Mouse (Mus musculus) thymus, postnatal 0 days (tissue): Measurements from ENCODE around the gene Arhgef12. TPM values are rescaled to one million over a fixed set of nuclear protein-coding genes. Genes with fewer than 3 reads are reported as not detected.
"Not testable (repeated sequence)": the region's sequence is repeated elsewhere in the genome, so short reads cannot be mapped to it uniquely, and the experiment has no call there.

Experiments
- DNase-seq: peaks from one replicate; pipeline ENCODE4 v3.0.0-alpha.2; 2015; ENCODE audit warnings: low spot score
- polyA plus RNA-seq: library from polyadenylated mRNA; unstranded; fragments of >200 nt; fragmentation: Nextera tagmentation; extraction: Ambion mirVana; gene quantifications from 2 replicates; pipeline ENCODE4 v1.2.1, GENCODE M21; 2015

The Arhgef12 gene
- polyA plus RNA-seq, 1 experiment from 2014 or later: 3.1 TPM

DNA sequence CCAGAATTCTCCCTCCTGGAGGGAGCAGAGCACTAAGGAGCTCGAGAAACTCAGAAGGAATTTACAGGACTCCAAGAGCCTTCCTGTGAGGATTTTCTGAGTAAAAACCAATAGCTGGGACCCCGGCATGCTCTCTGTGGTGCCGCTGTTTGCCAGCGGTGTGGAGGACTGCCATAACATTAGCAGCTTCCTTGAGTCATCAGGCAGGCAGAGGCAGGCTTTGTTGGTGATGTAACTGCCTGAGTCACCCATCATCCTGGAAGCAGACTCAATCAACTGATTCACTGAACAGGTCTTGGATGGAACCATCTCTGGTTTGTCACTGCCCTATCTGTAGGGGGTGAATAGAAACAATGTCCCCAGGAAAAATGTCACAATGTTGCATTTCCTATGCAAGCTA lies 96.0 kb downstream of the Arhgef12 start:
- no peak for DNase-seq

DNA sequence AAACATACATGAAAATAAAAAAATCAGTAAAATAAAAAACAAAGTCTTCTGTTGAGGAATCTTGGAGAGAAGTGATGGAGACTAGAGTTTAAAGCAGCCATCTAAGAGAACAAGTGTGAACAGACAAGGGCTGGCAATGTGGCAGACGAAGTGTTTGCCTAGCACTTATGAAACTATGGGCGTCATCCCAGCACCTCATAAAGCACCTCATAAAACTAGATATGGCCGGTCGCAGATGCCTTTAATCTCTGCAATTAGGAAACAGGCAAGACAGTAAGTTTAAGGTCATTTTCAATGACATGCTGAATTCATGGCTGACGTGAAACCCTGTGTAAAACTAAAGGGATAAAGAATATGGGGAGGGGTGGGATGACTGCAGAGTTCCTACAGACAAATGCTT lies 103.2 kb downstream of the Arhgef12 start:
- DNase-seq: no peak

DNA sequence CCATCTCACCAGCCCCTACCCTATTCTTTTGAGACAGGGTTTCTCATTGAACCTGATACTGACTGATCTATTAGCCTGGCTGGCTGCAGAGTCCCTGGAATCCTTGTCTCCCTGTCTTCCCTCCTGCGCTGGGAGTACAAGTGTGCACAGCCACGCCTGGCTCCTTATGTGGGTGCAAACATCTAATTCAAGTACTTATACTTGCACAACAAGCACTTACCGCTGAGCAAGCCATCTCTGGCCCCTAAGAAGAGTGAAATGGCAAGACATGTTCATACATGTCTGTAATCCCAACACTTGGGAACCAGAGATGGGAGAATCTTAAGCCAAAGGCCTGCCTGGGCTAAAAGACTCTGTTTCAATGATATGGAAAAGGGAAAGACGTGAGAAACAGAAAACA lies 104.0 kb downstream of the Arhgef12 start:
- no peak for DNase-seq

DNA sequence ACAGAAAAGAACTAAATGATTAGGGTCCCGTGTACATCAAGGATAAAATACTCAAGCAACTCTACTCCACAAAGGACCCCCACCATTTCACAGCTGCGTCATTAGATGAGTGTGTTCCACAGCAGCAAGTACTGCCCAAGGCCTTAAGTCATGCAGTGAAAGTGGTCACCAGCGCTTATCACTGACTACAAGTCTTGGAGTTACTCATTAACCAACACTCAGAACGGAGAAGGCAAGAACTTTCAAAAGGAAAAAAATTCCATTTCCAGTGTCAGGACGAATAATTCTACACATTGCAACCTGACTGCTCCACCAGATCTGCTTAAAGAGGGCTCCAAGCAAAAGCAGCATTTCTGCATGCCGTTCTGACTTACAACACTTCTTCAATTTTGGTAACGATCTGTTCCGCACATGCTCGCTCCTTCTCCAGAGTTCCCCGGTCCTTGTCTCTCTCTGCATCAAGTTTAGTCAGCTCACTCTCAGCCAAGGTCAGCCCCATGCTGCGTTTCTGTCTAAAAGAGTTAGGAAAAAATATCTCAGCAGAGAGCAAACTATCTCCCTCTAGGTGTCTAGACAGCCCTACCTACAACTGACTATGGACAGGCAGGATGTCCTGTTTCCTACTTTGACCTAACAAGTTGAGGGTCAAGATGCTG lies 106.3 kb downstream of the Arhgef12 start:
- DNase-seq: no peak

DNA sequence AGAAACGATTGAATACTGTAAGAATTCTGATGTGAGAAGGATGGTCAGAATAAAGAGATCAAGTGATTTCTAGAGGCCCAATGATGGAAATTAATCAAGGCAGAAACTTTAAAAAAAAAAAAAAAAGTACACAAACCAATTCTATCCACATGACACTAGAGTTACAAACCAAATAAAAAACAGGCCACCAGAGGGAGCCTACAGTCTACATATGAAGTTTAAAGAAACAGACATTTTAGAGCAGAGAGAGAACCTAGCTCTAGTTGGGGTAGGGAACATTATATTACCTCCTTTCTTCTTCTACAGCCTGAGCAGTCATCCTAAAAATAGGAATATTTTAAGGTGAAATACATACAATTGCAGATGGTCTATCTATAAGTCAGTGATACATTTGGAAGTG lies 107.0 kb downstream of the Arhgef12 start:
- peak; percentile 29 for DNase-seq

DNA sequence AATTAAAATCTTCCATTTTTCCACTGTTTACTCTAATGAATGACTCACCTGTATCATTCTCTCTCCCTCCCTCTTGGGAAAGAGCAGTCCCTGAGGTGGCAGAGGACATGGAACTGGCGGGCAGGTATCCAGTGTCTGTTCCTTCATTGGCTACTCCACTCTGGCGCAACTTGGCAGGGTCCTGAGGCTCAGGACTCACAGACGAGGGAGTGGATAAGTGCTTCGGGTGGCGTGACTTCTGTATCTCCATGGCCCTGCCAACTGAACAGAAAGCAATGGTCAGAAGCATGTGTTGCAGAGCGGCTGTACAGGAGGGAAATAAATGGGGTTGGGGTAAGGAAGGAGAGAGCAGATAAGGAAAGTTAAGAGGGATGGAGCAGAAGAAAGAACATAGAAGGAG lies 109.5 kb downstream of the Arhgef12 start:
- no peak for DNase-seq

DNA sequence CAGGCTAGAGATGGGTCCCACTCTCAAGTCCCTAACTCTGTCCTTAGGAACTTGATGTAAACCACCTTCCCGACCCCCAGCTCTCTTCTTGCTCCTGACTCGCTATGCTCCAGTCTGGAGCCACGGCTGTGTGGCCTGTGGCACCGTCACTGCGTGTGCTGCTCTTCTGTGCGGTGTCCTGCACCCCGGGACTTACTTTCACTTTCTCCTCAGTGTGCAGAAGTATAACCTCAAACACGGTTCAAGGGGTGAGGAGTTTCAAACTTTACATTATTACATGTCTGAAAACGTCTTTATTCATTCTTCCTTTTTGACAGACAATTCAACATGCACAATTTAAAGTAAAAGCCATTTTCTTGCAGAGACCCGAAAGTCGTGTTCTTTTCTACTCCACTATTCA lies 111.7 kb downstream of the Arhgef12 start:
- DNase-seq: no peak

DNA sequence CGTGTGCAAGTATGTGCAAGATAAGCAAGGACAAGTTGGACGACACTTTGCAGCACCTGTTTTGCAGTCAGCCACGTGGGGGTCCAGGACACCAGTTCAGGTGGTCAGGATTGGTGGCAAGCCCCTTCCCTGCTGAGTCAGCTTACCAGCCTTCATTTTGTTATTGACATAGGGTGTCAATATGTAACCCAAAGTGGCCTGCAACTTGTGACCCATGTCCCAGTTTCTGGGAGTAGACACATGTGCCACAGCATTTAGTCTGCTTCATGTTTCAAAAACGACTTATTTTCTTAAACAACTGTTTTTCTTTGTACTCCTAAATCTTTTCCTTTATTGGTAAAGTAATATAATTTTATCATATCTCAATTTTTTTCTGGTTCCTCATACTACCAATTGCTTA lies 112.3 kb downstream of the Arhgef12 start:
- DNase-seq: no peak

DNA sequence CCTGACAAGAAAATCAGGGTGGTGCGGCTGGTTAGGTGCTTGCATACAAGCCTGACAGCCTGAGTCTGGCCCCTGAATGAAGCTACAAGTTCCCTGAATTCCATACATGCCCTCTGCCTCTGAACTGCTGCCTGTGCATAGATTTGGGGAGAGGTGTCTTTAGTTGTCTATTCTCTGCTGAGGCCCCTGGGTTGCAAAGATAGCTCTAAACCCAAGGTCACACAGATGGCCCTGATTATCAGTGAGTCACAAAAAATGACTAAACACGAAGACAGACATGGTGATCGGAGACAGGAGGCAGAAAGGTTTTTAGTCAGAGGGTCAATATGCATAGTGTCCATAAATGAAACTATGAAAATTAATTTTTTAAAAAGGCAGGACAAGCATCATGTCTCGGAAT lies 113.4 kb downstream of the Arhgef12 start:
- DNase-seq: no peak

DNA sequence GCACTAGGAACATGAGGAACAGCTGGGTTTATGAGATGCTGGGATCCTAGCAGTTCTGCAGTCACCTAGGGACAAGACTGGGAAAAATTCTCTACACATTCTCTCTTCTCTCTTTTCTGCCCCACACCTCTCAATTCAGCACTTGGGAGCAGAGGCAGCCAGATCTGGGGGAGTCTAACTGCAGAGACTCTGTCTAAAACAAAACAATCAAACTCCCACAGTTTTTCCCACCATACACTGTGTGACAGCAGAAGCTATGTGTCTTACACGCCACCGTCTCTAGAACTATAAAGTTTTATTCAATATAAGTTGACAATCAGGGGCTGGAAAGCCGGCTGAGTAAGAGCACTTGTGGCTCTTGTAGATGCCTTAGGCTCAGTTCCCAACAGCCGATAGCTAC lies 119.1 kb downstream of the Arhgef12 start:
- DNase-seq: no peak

DNA sequence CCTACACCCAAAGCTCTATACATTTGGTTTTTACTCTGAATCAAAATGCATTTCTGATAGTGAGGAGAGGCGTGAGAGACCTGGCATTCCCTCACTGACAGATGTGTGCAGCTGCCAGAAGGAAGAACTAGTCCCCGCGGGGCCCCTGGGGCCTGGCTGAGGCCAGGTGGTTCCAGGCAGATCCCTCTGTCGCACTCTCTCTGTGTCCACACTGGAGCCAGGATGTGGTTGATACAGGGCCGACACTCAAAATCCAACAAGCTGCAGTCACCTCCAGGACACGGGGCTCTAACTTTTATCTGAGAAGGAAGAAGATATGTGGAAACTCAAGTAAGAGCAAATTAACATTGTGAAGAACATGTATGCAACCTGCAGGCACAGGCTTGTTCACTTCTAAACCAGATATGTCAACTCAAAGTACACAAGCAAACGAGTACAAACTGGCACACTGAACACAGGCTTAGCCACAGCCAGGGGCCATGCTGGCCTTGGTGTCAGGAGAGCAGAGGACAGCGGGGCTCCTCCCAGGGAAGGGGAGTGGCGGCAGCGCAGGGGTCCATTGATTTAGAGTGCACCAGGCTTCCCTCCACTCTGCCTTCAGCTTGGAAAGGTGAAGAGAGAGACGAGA lies 138.0 kb downstream of the Arhgef12 start:
- DNase-seq: no peak

DNA sequence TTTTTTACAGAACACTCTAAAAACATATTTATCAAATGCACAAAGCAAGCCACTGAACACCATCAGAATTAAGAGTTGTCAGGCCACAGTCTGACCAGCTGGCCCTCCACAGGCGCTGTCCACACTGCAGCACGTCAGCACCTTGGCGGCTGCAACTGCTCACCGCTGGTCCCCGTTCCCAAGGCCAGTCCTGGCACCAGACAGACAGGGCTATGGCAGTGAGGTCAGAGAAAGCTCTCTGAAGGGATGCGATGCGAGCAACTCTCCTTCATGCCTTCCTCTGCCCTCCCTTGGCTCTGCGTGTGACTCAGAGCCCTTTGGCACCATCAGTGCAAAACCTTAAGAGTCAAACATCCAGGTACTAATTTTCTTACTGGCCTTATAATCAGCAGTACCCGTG lies 139.3 kb downstream of the Arhgef12 start:
- DNase-seq: no peak

DNA sequence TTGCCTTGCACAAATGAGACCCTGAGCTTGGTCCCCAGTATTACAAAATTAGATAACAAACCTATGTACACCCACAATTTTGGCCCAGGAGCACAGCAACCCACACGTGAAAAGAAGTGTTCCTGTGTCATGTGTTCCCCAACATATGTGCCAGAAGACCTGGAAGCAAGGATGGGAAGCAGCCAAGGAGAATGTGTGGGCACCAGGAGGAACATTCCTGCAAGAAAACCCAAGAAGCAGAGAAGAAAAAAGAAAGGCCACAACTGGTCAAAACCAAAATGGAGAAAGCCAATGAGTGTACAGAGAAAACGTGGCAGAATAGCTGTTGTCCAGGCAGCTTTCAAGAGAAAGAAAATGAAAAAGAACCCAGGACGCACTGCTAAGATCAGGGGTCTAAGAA lies 142.2 kb downstream of the Arhgef12 start:
- not testable (repeated sequence) for DNase-seq

DNA sequence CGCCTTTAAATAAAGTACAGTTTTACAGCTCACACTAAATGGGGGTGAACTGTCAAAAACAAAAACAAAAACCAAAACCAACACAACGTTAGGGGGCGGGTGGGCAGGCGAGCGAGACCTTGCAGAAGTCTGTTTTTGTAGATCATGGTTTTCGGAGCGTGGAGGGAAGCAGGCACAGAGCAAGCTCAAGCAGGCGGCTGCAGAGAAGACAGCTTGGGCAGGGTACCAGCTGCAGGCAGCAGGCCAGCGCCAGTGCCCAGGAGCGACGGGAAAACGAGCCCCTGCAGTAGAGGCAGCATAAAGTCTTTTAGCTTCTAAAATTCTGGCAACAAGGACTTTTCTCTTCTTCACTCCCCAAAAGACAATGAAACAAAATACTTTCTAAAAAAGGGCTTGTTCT lies 142.7 kb downstream of the Arhgef12 start:
- DNase-seq: no peak

DNA sequence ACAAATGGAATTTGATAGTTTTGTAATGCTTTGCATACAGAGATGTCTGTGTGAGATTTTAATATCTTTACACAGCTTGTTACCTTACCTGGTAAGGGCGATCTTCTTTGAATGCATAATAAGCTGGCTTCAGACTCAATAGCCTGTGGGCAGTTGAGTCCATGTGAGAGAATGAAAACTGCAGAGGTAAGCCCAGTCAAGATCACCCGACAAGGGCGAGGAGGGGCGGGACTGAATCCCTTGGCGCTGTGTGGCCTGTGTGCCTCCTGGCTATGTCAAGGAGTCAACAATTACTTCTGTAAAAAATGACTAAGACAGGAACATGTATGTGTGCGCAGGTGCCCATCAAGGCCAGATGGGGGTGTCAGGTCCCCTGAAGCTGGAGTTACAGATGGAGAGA lies 144.5 kb downstream of the Arhgef12 start:
- no peak for DNase-seq

DNA sequence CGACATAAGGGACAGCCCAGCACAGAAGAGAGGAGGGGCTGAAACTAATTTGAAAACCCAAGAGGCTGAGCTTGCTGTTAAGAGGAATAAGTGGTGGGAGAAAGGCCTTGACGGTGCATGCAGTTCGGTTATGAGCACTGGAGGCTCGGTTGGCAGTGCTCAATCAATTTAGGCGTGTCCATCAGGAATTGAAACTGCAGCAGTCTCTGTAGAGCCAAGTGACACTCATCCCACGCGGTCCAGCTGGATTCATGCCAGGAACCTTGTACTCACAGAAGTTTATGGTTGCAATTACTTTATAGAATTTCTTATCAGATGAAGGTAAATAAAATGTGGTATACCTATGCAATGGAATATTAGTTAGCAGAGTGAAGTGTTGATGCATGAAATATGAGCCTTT lies 148.6 kb downstream of the Arhgef12 start:
- DNase-seq: no peak

DNA sequence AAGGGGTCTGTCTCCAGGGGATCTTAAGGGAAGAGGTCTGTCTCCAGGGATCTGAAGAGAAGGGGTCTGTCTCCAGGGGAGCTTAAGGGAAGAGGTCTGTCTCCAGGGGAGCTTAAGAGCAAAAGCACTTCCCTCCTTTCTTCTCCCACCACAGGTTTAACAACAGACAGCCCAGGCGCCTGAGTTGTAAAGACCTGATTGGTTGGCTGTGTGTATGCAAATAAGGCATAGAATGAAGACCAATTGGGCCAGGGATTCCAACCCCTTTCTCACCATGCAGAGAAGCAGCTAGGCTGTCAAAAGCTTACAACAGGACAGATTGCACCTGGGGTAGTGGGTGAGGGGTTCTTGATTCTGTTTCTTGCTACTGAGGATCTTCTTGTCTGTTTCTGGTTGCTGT lies 158.7 kb downstream of the Arhgef12 start:
- DNase-seq: no peak

DNA sequence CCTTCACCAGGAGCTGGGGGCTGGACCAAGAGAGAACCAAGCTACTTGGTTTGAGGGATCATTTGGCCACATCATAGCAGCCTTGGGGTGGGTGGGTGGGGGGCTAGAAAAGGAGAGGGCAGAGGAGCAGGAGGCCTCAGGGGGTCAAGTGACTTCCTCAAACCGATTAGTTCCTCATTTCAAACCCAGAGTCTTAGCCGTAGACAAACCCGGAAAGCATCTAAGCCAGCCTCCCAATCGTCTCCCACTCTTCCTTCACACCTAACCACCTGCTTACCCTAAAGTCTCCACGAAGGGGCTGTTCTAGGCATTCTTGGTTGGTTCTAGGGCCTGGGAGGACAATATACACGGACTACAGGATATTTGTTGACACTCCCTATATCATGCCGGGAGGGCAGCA lies 161.9 kb downstream of the Arhgef12 start:
- no peak for DNase-seq

DNA sequence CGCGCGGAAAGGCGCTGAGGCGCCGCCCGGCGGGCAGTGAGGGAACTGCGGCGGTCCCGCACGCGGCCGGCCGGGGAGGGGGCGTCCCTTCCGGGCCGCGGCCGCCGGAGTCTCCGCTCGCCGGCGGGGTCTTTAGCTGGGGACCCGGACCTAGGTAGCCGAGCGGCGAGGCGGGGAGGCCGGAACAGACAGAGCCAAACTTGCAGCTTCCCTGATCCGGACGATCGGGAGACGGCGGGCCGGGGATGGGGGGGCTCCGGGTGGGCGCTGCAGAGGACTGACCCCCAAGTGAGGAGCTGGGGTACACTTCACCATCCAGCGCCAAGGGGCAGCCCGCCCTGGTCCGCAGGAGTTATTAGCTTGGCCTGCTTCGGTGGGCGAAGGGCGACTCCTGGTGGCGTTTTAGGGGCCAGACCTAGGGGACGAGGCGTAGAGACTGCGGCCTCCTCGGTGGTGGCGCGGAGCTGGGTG lies 162.5 kb downstream of the Arhgef12 start:
- DNase-seq: peak; percentile 46

DNA sequence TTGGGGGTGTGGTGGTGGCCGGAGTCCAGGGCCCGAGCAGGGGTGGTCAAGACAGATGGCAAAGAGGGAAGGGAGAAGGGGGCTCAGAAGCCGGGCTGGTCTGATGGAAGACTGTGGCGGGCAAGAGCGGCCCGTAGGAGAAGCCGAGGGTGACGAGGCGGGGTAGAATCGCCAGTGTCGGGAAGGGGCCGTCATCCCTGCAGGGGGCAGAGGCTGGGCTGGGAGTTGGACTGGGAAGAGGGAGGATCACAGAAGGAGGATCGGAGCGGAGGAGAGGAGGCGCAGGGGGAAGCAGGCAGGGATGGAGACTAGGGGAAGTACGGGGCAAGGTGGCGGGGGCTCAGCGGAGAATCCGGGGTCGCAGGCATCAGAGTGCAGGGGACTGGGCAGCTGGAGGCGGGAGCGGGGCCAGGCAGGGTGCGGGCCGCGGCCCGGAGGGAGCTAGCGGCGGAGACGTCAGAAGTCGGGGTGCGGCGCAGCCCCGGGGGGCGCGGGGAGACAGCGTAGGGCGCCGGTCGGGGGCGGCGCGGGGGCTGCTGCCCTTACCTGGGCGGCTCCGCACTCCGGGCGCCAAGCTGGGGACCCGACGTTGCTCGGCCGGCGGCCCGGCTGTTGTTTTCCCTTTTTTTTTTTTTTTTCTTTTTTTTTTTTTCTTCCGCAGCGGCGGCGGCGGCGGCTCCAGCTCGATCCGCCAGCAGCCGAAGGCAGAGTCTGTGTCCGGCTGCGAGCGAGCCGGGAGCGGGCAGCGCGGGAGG lies 163.1 kb downstream of the Arhgef12 start, which contains the start of gene Grik4:
Grik4 (minus strand) TSS at position 713 of the 755 bp plus-strand sequence.
- DNase-seq: no peak

DNA sequence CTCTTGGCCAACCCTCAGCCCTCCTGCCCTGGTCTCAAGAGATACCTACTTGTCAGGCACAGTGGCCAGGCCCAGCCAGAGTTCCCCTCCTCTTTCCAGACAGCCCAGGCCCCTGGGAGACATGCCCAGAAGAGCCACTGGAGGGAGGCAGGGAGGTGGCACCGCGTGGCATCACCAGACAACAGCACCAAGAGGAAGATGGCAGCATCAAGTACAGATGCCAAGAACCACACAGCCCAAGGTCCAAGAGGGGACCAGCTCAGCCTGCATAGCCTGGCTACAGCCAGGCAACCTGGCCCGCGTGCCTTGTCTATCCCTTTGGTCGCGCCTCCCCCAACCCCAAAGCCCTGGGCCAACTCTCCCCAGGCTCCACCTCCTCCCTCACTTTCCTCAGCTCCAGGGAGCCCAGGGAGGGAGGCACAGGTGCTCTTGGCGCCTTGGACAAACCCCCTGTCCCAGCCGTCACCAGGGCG lies 163.9 kb downstream of the Arhgef12 start:
- no peak for DNase-seq

DNA sequence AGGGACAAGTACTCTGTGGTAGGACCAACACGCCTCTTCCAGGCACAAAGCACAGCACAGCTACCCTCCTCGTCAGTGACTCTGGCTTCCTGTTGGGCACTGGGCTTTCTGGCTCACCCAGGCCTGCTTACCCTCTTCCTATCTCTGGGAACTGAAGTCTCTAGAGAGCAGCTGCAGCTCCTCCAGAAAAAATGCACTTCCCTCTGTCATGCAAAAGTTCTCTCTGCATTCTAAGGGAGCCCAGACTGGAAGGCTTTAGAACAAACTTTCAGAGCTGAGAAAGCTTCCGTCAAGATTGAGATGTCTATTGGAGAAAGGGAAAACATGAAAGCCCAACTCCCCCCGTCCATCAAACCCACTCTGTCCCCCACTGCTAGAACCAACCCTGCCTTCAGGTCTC lies 164.9 kb downstream of the Arhgef12 start:
- DNase-seq: no peak
